ENCODE assay signal across 8 mouse cellular contexts in the genomic region with DNA sequence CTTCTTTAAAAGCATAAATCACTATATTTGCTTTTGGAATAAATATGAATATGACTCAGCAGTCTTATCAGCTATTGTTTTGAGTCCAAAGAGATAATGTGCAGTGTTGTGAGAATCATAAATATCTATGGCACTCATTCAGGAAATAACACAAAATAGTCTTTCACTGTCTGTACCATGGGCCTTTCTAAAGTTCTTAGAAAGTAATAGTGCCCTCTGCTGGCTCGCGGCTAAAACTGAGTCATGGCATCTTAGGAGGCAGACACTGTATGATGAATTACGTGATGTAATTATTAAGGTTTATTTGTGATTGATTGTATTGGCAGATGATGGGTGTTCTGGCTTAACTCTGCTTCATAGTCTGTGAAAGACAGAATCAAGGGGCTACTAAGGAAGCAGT. TPM values are rescaled to one million over a fixed set of nuclear protein-coding genes. Genes with fewer than 3 reads are reported as not detected.
DNase-seq lines count a peak whose midpoint lies in the region; ATAC-seq and TF ChIP-seq lines count a peak whose summit lies in the region.
"Had no signal": no experiment of that assay in that cellular context is flagged by ENCODE, and none has a peak within 500 bp of the region (broad histone marks: within the 10 kb centered on the region; RNA-seq: fewer than 3 reads in every experiment).

No protein-coding gene starts in this region.

- no peaks in the 10 kb centered on the region for H3K4me1 ChIP-seq in kidney, postnatal 0 days (replicated peaks; ENCODE audit: insufficient read depth, low read length)
- H3K4me1 ChIP-seq: neural tube, embryonic 12.5 days had no signal

- no peaks in the 10 kb centered on the region for H3K36me3 ChIP-seq in kidney, postnatal 0 days (ENCODE audit: insufficient read depth, low read length)
- H3K36me3 ChIP-seq: neural tube, embryonic 12.5 days had no signal

- TF ChIP-seq CTCF in kidney, postnatal 0 days (IDR thresholded peaks at IDR 0.05; ENCODE audit: low read depth), result peak; percentile 86

- no peaks in the 10 kb centered on the region for H3K9me3 ChIP-seq in kidney, postnatal 0 days (replicated peaks; ENCODE audit: low read length)
- H3K9me3 ChIP-seq: neural tube, embryonic 12.5 days had no signal

- peak; percentile 84 for DNase-seq in CD4-positive, CD25-positive, alpha-beta regulatory T cell, adult 2 months (ENCODE audit: low read depth, low spot score)
- peak; percentile 36 for DNase-seq in Muller cell, postnatal 12 days (ENCODE audit: inconsistent ontology term)
- peak; percentile 84 for DNase-seq in cerebellum, postnatal 14 days
- DNase-seq in kidney, postnatal 0 days (ENCODE audit: low spot score), result peak; percentile 80
- DNase-seq in lung, adult 18-20 months, result peak; percentile 18 to 37
- DNase-seq in right cerebral cortex, postnatal 14 days, result peak; percentile 38

- no peak overlapping the region for H3K4me2 ChIP-seq in kidney, postnatal 0 days (ENCODE audit: low read length)
- H3K4me2 ChIP-seq: neural tube, embryonic 12.5 days had no signal

- no peaks in the 10 kb centered on the region for H3K27me3 ChIP-seq in kidney, postnatal 0 days (ENCODE audit: insufficient read depth, low read length)
- H3K27me3 ChIP-seq: neural tube, embryonic 12.5 days had no signal

- no peak overlapping the region for H3K27ac ChIP-seq in kidney, postnatal 0 days
- H3K27ac ChIP-seq: neural tube, embryonic 12.5 days had no signal

- WGBS in kidney, postnatal 0 days, result 14% methylated on average over 3 of the region's 3 CpGs

- no peak overlapping the region for H3K4me3 ChIP-seq in kidney, postnatal 0 days (replicated peaks; ENCODE audit: low read depth, low read length)
- H3K4me3 ChIP-seq: neural tube, embryonic 12.5 days had no signal

- ATAC-seq in granulocyte monocyte progenitor cell, adult 5-6 weeks (replicated peaks; ENCODE audit: poor library complexity, severe bottlenecking), result peak; percentile 90
- peak; percentile 40; the same call in 1 of the 2 replicates for ATAC-seq in kidney, postnatal 0 days (replicated peaks; ENCODE audit: low FRiP score, low read depth)

- H3K9ac ChIP-seq in kidney, postnatal 0 days (ENCODE audit: low read depth, low read length), result no peak overlapping the region
- H3K9ac ChIP-seq: neural tube, embryonic 12.5 days had no signal

RNA-seq across cellular contexts. Expression of a gene that starts 57.5 kb away (rescaled TPM):
- total RNA-seq in granulocyte monocyte progenitor cell, adult 5-6 weeks (2014; fragmentation: Nextera tagmentation), result 0.37 and 1.1 TPM in 2 replicates
- 0.46 and 0.56 TPM in 2 replicates for total RNA-seq in granulocyte monocyte progenitor cell, adult 5-6 weeks (2017)
- 2.3 and 2.4 TPM in 2 replicates for polyA plus RNA-seq in kidney, postnatal 0 days (2015; fragmentation: Nextera tagmentation; extraction: Ambion mirVana)

Comparison
In these comparisons a context has a peak if more than half of its experiments do, and no peak if none do; other contexts are left out.
1. DNase-seq: peak in every context shown above with its lines; median percentile 84 in CD4-positive, CD25-positive, alpha-beta regulatory T cell, adult 2 months; 84 in cerebellum, postnatal 14 days; 80 in kidney, postnatal 0 days; 38 in right cerebral cortex, postnatal 14 days; 36 in Muller cell, postnatal 12 days; 28 in lung, adult 18-20 months.